Mouse (Mus musculus) spleen, adult 10 weeks (tissue): ENCODE results near the gene Ccdc141. TPM values are rescaled to one million over a fixed set of nuclear protein-coding genes. Genes with fewer than 3 reads are reported as not detected.

Experiments used
- polyA plus RNA-seq: library from polyadenylated mRNA; stranded (reverse); fragments of 350-450 nt; fragmentation: Illumina TruSeq; extraction: RNeasy Lipid Tissue Mini Kit (QIAGEN cat#74804); gene quantifications from one replicate; pipeline ENCODE4 v1.2.3, GENCODE M21; 2015; ENCODE audit warnings: low replicate concordance; ENCODE audit not compliant: insufficient read depth

Gene Ccdc141
- polyA plus RNA-seq: 2.1 TPM

DNA sequence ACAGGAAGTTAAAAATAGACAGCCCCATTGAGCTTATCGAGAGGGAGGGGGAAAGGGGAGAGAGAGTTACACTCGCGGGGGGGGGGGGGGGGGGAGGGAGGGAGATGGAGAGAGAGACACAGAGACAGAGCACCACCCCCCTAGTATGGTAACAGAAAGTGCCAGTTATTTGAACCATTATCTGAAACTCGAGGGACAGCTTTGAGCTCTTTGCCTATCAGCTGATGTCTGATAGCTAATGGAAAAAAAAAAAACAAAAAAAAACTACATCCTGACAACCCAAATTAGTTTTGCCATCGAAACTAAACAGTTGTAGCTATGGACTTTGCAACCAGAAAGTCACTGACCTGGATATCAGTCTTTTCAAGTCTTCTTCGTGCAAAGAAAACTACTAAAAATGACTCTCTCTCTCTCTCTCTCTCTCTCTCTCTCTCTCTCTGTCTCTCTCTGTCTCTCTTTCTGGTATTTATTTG, at the start of gene Ccdc141:
TSS of gene Ccdc141 (minus strand) at position 4 of the 473 bp plus-strand sequence.

DNA sequence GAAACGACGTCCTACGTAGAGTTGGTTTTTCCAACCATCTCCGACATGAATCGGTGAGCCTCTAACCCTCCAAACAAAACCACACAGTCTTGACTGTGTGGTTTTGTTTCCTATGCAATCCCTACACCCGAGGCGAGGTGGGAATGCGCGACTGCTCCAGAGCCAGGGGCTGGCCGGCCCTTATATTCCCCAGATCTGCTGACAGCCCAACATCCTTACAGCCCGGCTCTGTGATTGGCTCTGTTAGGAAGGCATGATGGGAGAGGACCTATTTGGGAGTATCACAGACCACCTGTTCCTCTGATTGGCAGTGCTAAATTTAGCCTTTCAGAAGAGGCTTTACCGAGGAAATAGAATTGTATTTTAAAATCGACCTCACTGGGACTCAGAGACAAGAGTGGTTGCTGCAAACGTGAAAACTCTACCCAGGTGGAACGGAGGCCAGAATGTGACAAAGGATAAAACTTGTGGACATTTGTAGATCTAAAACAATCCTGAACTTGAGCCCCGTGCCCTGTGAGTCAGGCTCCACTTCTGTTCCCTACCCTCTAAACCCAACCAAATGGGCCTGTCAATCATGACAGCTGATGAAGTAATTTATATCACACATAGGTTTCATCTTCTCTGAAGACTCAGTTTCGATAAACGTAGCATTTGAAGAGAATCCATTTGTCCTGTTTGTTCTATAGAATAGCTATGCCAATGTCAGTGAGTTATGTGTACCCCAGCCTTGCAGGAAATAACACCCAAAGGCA, 187.9 kb downstream of the Ccdc141 start, which contains the start of gene Ttn:
TSS of gene Ttn (minus strand) at position 157 of the 755 bp plus-strand sequence.

Other genes with a start within 250 kb of the Ccdc141 start
- gene Ttn, start 188.1 kb downstream of the Ccdc141 start, polyA plus RNA-seq: 1.9 TPM
- gene Sestd1, start 110.0 kb upstream of the Ccdc141 start, polyA plus RNA-seq: 4.0 TPM